Mouse (Mus musculus): ENCODE results near the gene Daam1. TPM values are rescaled to one million over a fixed set of nuclear protein-coding genes. Genes with fewer than 3 reads are reported as not detected.
A peak's percentile ranks its signal among the peaks of the same experiment; 100 is the strongest.

Daam1 gene
- polyA plus RNA-seq, 1 experiment: 2.2 TPM

DNA sequence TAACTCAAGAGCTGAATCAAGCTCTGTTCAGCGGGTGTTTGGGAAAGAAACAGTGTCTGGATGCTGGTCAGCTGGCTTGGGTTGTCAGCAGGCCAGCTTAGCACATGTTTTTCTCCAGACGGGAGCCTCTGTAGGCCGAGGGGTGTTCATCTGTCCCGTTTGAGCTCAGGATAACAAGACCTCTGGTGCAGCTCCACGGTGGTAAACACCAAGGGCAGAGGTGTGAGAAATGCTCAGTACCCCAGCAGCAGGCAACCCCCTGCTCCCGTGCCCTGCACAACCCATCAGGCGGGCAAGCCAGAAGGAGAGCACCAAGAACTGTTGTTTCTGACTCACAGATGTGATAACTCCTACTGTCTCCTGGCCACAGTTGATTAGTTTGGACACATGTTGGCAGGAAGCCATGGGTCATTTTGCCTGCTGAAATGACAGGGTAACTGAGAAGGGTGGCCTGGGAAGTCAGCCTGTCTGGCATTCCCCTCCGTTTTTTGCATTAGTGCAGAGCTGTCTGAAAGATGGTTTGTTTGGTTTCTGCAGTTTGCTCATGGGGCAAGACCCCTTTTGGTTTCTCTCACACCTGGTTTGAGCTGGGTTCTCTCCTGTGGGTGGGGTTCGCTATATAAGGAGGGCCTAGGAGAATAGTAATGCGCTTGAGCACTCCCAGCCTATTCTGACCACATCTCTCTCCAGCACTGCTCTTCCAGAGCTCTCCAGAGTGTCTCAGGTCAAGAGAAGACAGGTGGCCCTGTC, 25.0 kb downstream of the Daam1 start:
- Histone ChIP-seq H3K36me3 (ENCODE audit: control insufficient read depth, insufficient read depth, low read length) (0 out of 2 replicates have a peak, but pooled peaks cover 1% of the 10 kb centered on the region), H3K27me3 (ENCODE audit: control insufficient read depth, insufficient read depth, low read length) (no peaks in the 10 kb centered on the region), H3K4me1 (ENCODE audit: control insufficient read depth, insufficient read depth, insufficient read length) (no peaks in the 10 kb centered on the region), H3K4me3 (ENCODE audit: extremely low read depth, insufficient read depth, insufficient read length) (no peak overlapping the region), H3K27ac (ENCODE audit: insufficient read depth, low read length) (no peak overlapping the region)
- WGBS: 74% methylated on average over 10 of the region's 10 CpGs
- no peak for TF ChIP-seq POLR2A (IDR thresholded peaks at IDR 0.05; ENCODE audit: low read depth, low read length)
- no peak for TF ChIP-seq CTCF (IDR thresholded peaks at IDR 0.05; ENCODE audit: extremely low read depth, insufficient read depth, insufficient read length, insufficient replicate concordance)
- no peak for DNase-seq (ENCODE audit: low read depth in 1 of 2, low spot score in 2 of 2)

DNA sequence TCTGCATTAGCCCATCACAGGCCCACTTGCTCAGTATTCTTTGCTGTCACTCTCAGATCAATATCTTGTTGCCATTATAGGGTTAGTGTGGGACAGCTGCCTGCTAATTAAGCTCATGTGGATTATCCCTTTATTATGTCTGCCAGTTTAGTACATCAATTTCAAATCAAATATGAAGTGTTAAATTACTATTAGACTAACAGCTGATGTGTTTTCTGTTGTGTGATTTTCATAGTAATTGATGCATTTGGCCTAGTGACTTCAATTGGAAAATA, 25.5 kb downstream of the Daam1 start:
- no peak for TF ChIP-seq CTCF (IDR thresholded peaks at IDR 0.05; ENCODE audit: extremely low read depth, insufficient read depth, insufficient read length, insufficient replicate concordance)
- no peak for TF ChIP-seq POLR2A (IDR thresholded peaks at IDR 0.05; ENCODE audit: low read depth, low read length)
- DNase-seq (ENCODE audit: low read depth in 1 of 2, low spot score in 2 of 2): no peak
- H3K36me3 ChIP-seq (ENCODE audit: control insufficient read depth, insufficient read depth, low read length): 0 out of 2 replicates have a peak, but pooled peaks cover 1% of the 10 kb centered on the region
- no peaks in the 10 kb centered on the region for H3K4me1 ChIP-seq (ENCODE audit: control insufficient read depth, insufficient read depth, insufficient read length)
- H3K27ac ChIP-seq (ENCODE audit: insufficient read depth, low read length): no peak overlapping the region
- H3K27me3 ChIP-seq (ENCODE audit: control insufficient read depth, insufficient read depth, low read length): no peaks in the 10 kb centered on the region
- H3K4me3 ChIP-seq (ENCODE audit: extremely low read depth, insufficient read depth, insufficient read length): no peak overlapping the region

- Histone ChIP-seq H3K36me3 (ENCODE audit: control insufficient read depth, insufficient read depth, low read length) (0 out of 2 replicates have a peak, but pooled peaks cover 1% of the 10 kb centered on the region), H3K27me3 (ENCODE audit: control insufficient read depth, insufficient read depth, low read length) (no peaks in the 10 kb centered on the region), H3K27ac (ENCODE audit: insufficient read depth, low read length) (no peak overlapping the region), H3K4me1 (ENCODE audit: control insufficient read depth, insufficient read depth, insufficient read length) (peaks cover 3% of the 10 kb centered on the region), H3K4me3 (ENCODE audit: extremely low read depth, insufficient read depth, insufficient read length) (no peak overlapping the region)
- TF ChIP-seq CTCF (IDR thresholded peaks at IDR 0.05; ENCODE audit: extremely low read depth, insufficient read depth, insufficient read length, insufficient replicate concordance) (no peak), POLR2A (IDR thresholded peaks at IDR 0.05; ENCODE audit: low read depth, low read length) (no peak)
- no peak for DNase-seq (ENCODE audit: low read depth in 1 of 2, low spot score in 2 of 2)
- WGBS: 82% methylated on average over 5 of the region's 5 CpGs
Measured at GRCm38 (mm10) chr12:71859096-71859495, 28.2 kb downstream of the Daam1 start.

DNA sequence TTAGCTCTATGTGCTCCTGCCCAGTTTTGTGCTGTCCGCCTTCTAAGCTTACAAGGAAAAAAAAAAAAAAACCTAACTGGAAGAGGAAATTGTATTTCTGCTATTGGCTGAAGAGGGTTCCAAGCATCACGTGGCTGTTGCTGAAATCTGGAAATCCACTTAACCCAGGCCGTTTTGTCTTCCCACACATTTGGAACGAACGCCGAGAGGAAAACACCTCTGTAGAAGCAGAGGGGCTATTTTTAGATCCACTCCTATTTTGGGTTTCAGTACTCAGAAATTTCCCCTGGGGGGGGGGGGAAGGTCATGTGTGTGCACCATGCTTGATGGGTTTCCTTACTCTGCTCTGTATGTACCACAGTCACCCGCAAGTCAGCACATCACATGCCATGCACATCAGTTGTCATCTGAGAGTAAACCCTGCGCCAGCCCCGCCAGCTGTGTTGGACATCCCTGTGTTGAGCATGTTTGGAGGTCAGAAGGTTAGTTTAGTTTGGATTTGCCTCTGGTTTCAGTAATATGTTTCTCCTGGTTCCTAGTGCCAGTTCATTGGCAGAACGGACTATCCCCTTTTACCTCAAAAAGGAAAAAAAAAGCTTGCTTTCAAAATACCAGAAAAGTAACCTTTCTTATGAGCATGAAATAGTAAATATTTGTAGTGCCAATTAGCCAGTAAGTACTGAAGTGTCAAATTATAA, 33.1 kb downstream of the Daam1 start:
- Histone ChIP-seq H3K4me3 (ENCODE audit: extremely low read depth, insufficient read depth, insufficient read length) (no peak overlapping the region), H3K27me3 (ENCODE audit: control insufficient read depth, insufficient read depth, low read length) (no peaks in the 10 kb centered on the region), H3K27ac (ENCODE audit: insufficient read depth, low read length) (peak overlapping the region; percentile 5; the same call in 1 of the 2 replicates), H3K4me1 (ENCODE audit: control insufficient read depth, insufficient read depth, insufficient read length) (peaks cover 4% of the 10 kb centered on the region), H3K36me3 (ENCODE audit: control insufficient read depth, insufficient read depth, low read length) (0 out of 2 replicates have a peak, but pooled peaks cover 1% of the 10 kb centered on the region)
- peak in 1 of 2 experiments; percentile 27 for DNase-seq (ENCODE audit: low read depth in 1 of 2, low spot score in 2 of 2)
- TF ChIP-seq POLR2A (IDR thresholded peaks at IDR 0.05; ENCODE audit: low read depth, low read length) (no peak), CTCF (IDR thresholded peaks at IDR 0.05; ENCODE audit: extremely low read depth, insufficient read depth, insufficient read length, insufficient replicate concordance) (no peak)
- WGBS: 51% methylated on average over 10 of the region's 10 CpGs

DNA sequence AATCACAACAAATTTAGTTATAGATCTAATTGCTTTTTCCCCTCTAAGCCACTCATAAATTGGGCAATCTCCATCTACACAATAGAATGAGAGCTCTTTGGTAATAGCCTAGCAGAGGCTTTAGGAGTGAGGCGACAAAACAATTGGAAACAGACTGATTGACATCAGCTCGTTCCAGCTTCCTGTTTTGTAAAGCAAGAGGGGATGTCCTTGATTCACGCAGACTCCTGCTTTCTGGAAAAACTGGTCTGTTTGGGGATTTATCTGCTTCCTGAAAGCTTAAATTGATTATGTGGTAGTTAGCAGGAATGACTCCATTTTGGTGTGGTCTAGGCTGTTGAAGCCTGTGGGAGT, 33.6 kb downstream of the Daam1 start:
- H3K4me1 ChIP-seq (ENCODE audit: control insufficient read depth, insufficient read depth, insufficient read length): peaks cover 4% of the 10 kb centered on the region
- TF ChIP-seq CTCF (IDR thresholded peaks at IDR 0.05; ENCODE audit: extremely low read depth, insufficient read depth, insufficient read length, insufficient replicate concordance): no peak
- no peak for TF ChIP-seq POLR2A (IDR thresholded peaks at IDR 0.05; ENCODE audit: low read depth, low read length)
- H3K36me3 ChIP-seq (ENCODE audit: control insufficient read depth, insufficient read depth, low read length): 0 out of 2 replicates have a peak, but pooled peaks cover 1% of the 10 kb centered on the region
- H3K27me3 ChIP-seq (ENCODE audit: control insufficient read depth, insufficient read depth, low read length): no peaks in the 10 kb centered on the region
- no peak overlapping the region for H3K27ac ChIP-seq (ENCODE audit: insufficient read depth, low read length)
- H3K4me3 ChIP-seq (ENCODE audit: extremely low read depth, insufficient read depth, insufficient read length): no peak overlapping the region
- 75% methylated on average over 3 of the region's 3 CpGs for WGBS
- DNase-seq (ENCODE audit: low read depth in 1 of 2, low spot score in 2 of 2): no peak

GRCm38 (mm10) chr12:71865937-71866336, 35.1 kb downstream of the Daam1 start:
- no peaks in the 10 kb centered on the region for H3K36me3 ChIP-seq (ENCODE audit: control insufficient read depth, insufficient read depth, low read length)
- H3K27ac ChIP-seq (ENCODE audit: insufficient read depth, low read length): no peak overlapping the region
- no peak for DNase-seq (ENCODE audit: low read depth in 1 of 2, low spot score in 2 of 2)
- no peaks in the 10 kb centered on the region for H3K27me3 ChIP-seq (ENCODE audit: control insufficient read depth, insufficient read depth, low read length)
- 90% methylated on average over 3 of the region's 3 CpGs for WGBS
- no peak overlapping the region for H3K4me3 ChIP-seq (ENCODE audit: extremely low read depth, insufficient read depth, insufficient read length)
- peaks cover 4% of the 10 kb centered on the region for H3K4me1 ChIP-seq (ENCODE audit: control insufficient read depth, insufficient read depth, insufficient read length)
- TF ChIP-seq CTCF (IDR thresholded peaks at IDR 0.05; ENCODE audit: extremely low read depth, insufficient read depth, insufficient read length, insufficient replicate concordance): no peak

Data from spleen, adult 2 months (tissue).